Mouse (Mus musculus) thymus, adult 18-20 months (tissue): ENCODE measurements around the gene Gm21985.
A peak's percentile ranks its signal among the peaks of the same experiment; 100 is the strongest.

Source experiments
- DNase-seq, 2 experiments: peaks; one replicate each; pipeline ENCODE4 v3.0.0; 2022; ENCODE audit warnings: mixed read lengths in 2 of 2

The Gm21985 gene

GRCm38 (mm10) chr2:112332051-112332898 is 66.2 kb downstream of the Gm21985 start:
- no peak for DNase-seq

GRCm38 (mm10) chr2:112337211-112337610 is 71.1 kb downstream of the Gm21985 start:
- no peak for DNase-seq

- DNase-seq: no peak
These were observed 73.6 kb downstream of the Gm21985 start for GRCm38 (mm10) chr2:112339736-112340135.

GRCm38 (mm10) chr2:112341117-112341516 is 75.0 kb downstream of the Gm21985 start:
- DNase-seq: no peak

GRCm38 (mm10) chr2:112348246-112348645 is 82.1 kb downstream of the Gm21985 start:
- no peak for DNase-seq

GRCm38 (mm10) chr2:112353685-112354455 is 87.8 kb downstream of the Gm21985 start:
- DNase-seq: no peak

GRCm38 (mm10) chr2:112359611-112360010 is 93.5 kb downstream of the Gm21985 start:
- no peak for DNase-seq

GRCm38 (mm10) chr2:112360012-112360780 is 94.1 kb downstream of the Gm21985 start:
- no peak for DNase-seq

GRCm38 (mm10) chr2:112360781-112361169 is 94.7 kb downstream of the Gm21985 start:
- DNase-seq: no peak

GRCm38 (mm10) chr2:112367222-112367621 is 101.1 kb downstream of the Gm21985 start:
- peak in 1 of 2 experiments; percentile 5 for DNase-seq

- peak; percentile 72 to 80 for DNase-seq
These were observed 101.9 kb downstream of the Gm21985 start, which contains the start of gene Emc4 for GRCm38 (mm10) chr2:112367726-112368673. Emc4 (minus strand) TSS chr2:112368027.

GRCm38 (mm10) chr2:112369941-112370340 is 103.8 kb downstream of the Gm21985 start:
- no peak for DNase-seq

GRCm38 (mm10) chr2:112373141-112373540 is 107.0 kb downstream of the Gm21985 start:
- no peak for DNase-seq

GRCm38 (mm10) chr2:112374610-112375009 is 108.5 kb downstream of the Gm21985 start:
- no peak for DNase-seq

- peak; percentile 84 to 86 for DNase-seq
These were observed 113.1 kb downstream of the Gm21985 start, which contains the start of gene Katnbl1 for GRCm38 (mm10) chr2:112378973-112379898. Katnbl1 (plus strand) TSS chr2:112379211.

- DNase-seq: no peak
These were observed 114.0 kb downstream of the Gm21985 start for GRCm38 (mm10) chr2:112380131-112380530.

- DNase-seq: no peak
These were observed 115.1 kb downstream of the Gm21985 start for GRCm38 (mm10) chr2:112381219-112381618.

- DNase-seq: no peak
These were observed 124.7 kb downstream of the Gm21985 start for GRCm38 (mm10) chr2:112390843-112391242.

GRCm38 (mm10) chr2:112391346-112392000 is 125.4 kb downstream of the Gm21985 start:
- DNase-seq: no peak

GRCm38 (mm10) chr2:112392689-112393088 is 126.6 kb downstream of the Gm21985 start:
- DNase-seq: no peak
